15 mouse cellular contexts compared by ENCODE assay signal in the genomic region with DNA sequence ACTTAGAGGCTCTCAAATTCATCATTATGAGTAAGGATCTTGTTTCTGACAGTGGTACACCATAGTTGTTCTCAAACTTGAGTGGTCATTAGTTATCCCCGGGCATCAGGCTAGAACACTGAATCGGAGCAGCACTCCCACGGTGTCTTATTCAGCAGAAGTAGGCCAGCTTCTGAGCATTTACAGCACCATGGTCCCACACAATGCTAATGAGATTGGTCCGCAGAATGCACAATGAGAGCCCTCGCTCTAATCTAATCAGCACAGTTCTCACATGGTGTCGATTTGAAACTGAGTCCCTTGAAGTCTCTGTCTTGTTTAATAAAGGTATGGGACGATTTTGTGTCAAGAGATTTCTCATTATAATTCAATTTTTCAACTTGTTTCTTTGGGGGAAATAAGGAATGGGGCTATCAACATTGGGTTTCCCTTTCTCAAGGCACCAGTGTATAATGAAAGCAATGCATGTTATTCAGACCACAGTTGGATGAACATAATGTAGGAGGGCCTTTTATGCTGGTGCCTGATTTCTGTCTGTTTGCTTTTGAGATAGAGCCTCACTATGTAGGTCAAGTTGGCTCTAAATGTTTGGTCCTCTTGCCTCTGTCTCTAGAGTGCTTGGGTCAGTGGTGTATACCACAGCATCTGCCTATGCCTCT.
DNase-seq lines count a peak whose midpoint lies in the region; ATAC-seq and TF ChIP-seq lines count a peak whose summit lies in the region.
"Had no signal": no experiment of that assay in that cellular context is flagged by ENCODE, and none has a peak within 500 bp of the region (broad histone marks: within the 10 kb centered on the region; RNA-seq: fewer than 3 reads in every experiment).

No protein-coding gene starts in this region.

- H3K4me1 ChIP-seq in hindbrain, embryonic 11.5 days (replicated peaks; ENCODE audit: control insufficient read depth, insufficient read depth, low read length) = no peaks in the 10 kb centered on the region
- no peaks in the 10 kb centered on the region; the same call in 1 of the 2 replicates for H3K4me1 ChIP-seq in hindbrain, embryonic 10.5 days (replicated peaks)
- H3K4me1 ChIP-seq in cortical plate, adult 2 months (ENCODE audit: control insufficient read depth, insufficient read depth, low read length) = peaks cover 2% of the 10 kb centered on the region; the same call in 1 of the 2 replicates
- H3K4me1 ChIP-seq in forebrain, embryonic 15.5 days = peaks cover 11% of the 10 kb centered on the region
- H3K4me1 ChIP-seq in midbrain, embryonic 14.5 days (ENCODE audit: control insufficient read depth, insufficient read depth, low read length) = no peaks in the 10 kb centered on the region
- H3K4me1 ChIP-seq: stomach, embryonic 15.5 days had no signal

- no peak overlapping the region for H3K27ac ChIP-seq in hindbrain, embryonic 11.5 days (ENCODE audit: low read depth, low read length)
- no peak overlapping the region for H3K27ac ChIP-seq in hindbrain, embryonic 10.5 days
- H3K27ac ChIP-seq in cortical plate, adult 2 months (ENCODE audit: insufficient read depth, low read length) = peak overlapping the region; percentile 47; the same call in 1 of the 2 replicates
- H3K27ac ChIP-seq in forebrain, embryonic 15.5 days (replicated peaks) = no peak overlapping the region
- H3K27ac ChIP-seq in midbrain, embryonic 14.5 days (replicated peaks; ENCODE audit: low read depth, low read length) = no peak overlapping the region
- H3K27ac ChIP-seq: stomach, embryonic 15.5 days had no signal

- no peaks in the 10 kb centered on the region for H3K27me3 ChIP-seq in hindbrain, embryonic 11.5 days (ENCODE audit: control insufficient read depth, insufficient read depth, low read length)
- no peaks in the 10 kb centered on the region for H3K27me3 ChIP-seq in hindbrain, embryonic 10.5 days (ENCODE audit: insufficient read depth, poor library complexity, severe bottlenecking)
- no peaks in the 10 kb centered on the region for H3K27me3 ChIP-seq in forebrain, embryonic 15.5 days
- no peaks in the 10 kb centered on the region for H3K27me3 ChIP-seq in midbrain, embryonic 14.5 days (ENCODE audit: control insufficient read depth, insufficient read depth, low read length)
- H3K27me3 ChIP-seq: Patski; stomach, embryonic 15.5 days had no signal

- WGBS in hindbrain, embryonic 11.5 days = 50% methylated on average over 7 of the region's 7 CpGs
- WGBS in hindbrain, embryonic 10.5 days = 69% methylated on average over 7 of the region's 7 CpGs
- 6% methylated on average over 7 of the region's 7 CpGs for WGBS in forebrain, embryonic 15.5 days
- WGBS in midbrain, embryonic 14.5 days = 48% methylated on average over 7 of the region's 7 CpGs

- peak; percentile 79 for ATAC-seq in hindbrain, embryonic 11.5 days (ENCODE audit: low FRiP score)
- ATAC-seq in forebrain, embryonic 15.5 days (replicated peaks) = peak; percentile 84
- ATAC-seq in midbrain, embryonic 14.5 days (ENCODE audit: low FRiP score, low TSS enrichment) = no peak
- ATAC-seq in activated CD4-positive, CD25-positive, alpha-beta regulatory T cell, adult 4 months = no peak
- ATAC-seq: intestine, postnatal 0 days; Patski had no signal

- TF ChIP-seq CTCF in cortical plate, adult 2 months (IDR thresholded peaks at IDR 0.05; ENCODE audit: extremely low read depth, insufficient read depth, low read length) = no peak

- TF ChIP-seq POLR2A in cortical plate, adult 2 months (IDR thresholded peaks at IDR 0.05; ENCODE audit: extremely low read depth, insufficient read depth, low read length) = no peak

- H3K9me3 ChIP-seq in hindbrain, embryonic 11.5 days (ENCODE audit: control insufficient read depth, low read length) = no peaks in the 10 kb centered on the region
- no peaks in the 10 kb centered on the region for H3K9me3 ChIP-seq in hindbrain, embryonic 10.5 days
- no peaks in the 10 kb centered on the region for H3K9me3 ChIP-seq in forebrain, embryonic 15.5 days
- H3K9me3 ChIP-seq in midbrain, embryonic 14.5 days (ENCODE audit: control insufficient read depth, low read length) = no peaks in the 10 kb centered on the region
- H3K9me3 ChIP-seq: stomach, embryonic 15.5 days had no signal

- DNase-seq in hindbrain, embryonic 11.5 days (ENCODE audit: low spot score) = peak; percentile 9
- no peak for DNase-seq in hindbrain, embryonic 10.5 days (ENCODE audit: low spot score)
- peak; percentile 32 for DNase-seq in midbrain, embryonic 14.5 days
- DNase-seq in testis, postnatal 14 days (ENCODE audit: low spot score) = no peak
- DNase-seq: adrenal gland, adult 8-10 months; cerebellum, adult 11 months; gastrocnemius, postnatal 14 days; kidney, postnatal 36 days had no signal

- no peaks in the 10 kb centered on the region for H3K36me3 ChIP-seq in hindbrain, embryonic 11.5 days (ENCODE audit: control insufficient read depth, insufficient read depth, low read length)
- no peaks in the 10 kb centered on the region for H3K36me3 ChIP-seq in hindbrain, embryonic 10.5 days
- no peaks in the 10 kb centered on the region for H3K36me3 ChIP-seq in forebrain, embryonic 15.5 days
- H3K36me3 ChIP-seq in midbrain, embryonic 14.5 days (ENCODE audit: control insufficient read depth, insufficient read depth, low read length) = no peaks in the 10 kb centered on the region
- H3K36me3 ChIP-seq: stomach, embryonic 15.5 days had no signal

- H3K4me3 ChIP-seq in hindbrain, embryonic 11.5 days (ENCODE audit: low read depth, low read length) = no peak overlapping the region
- H3K4me3 ChIP-seq in hindbrain, embryonic 10.5 days = no peak overlapping the region
- H3K4me3 ChIP-seq in cortical plate, adult 2 months (ENCODE audit: insufficient read depth, low read length) = no peak overlapping the region
- no peak overlapping the region for H3K4me3 ChIP-seq in forebrain, embryonic 15.5 days
- H3K4me3 ChIP-seq in midbrain, embryonic 14.5 days (replicated peaks; ENCODE audit: low read depth, low read length) = no peak overlapping the region
- H3K4me3 ChIP-seq: erythroblast, embryonic 14.5 days; stomach, embryonic 15.5 days had no signal

- H3K4me2 ChIP-seq in hindbrain, embryonic 11.5 days (replicated peaks; ENCODE audit: low read depth, low read length) = no peak overlapping the region
- no peak overlapping the region for H3K4me2 ChIP-seq in forebrain, embryonic 15.5 days (replicated peaks)
- no peak overlapping the region for H3K4me2 ChIP-seq in midbrain, embryonic 14.5 days (ENCODE audit: low read length)
- H3K4me2 ChIP-seq: stomach, embryonic 15.5 days had no signal

- no peak overlapping the region for H3K9ac ChIP-seq in hindbrain, embryonic 11.5 days (ENCODE audit: low read depth, low read length)
- H3K9ac ChIP-seq in forebrain, embryonic 15.5 days (replicated peaks) = no peak overlapping the region
- no peak overlapping the region for H3K9ac ChIP-seq in midbrain, embryonic 14.5 days (replicated peaks; ENCODE audit: low read length)
- H3K9ac ChIP-seq: stomach, embryonic 15.5 days had no signal

Comparison
In these comparisons a context has a peak if more than half of its experiments do, and no peak if none do; other contexts are left out.
1. DNase-seq: peak in hindbrain, embryonic 11.5 days (single experiment) and midbrain, embryonic 14.5 days (single experiment); none in hindbrain, embryonic 10.5 days (single experiment) and testis, postnatal 14 days (single experiment).
2. ATAC-seq: peak in hindbrain, embryonic 11.5 days (single experiment) and forebrain, embryonic 15.5 days (single experiment); none in midbrain, embryonic 14.5 days (single experiment) and activated CD4-positive, CD25-positive, alpha-beta regulatory T cell, adult 4 months (single experiment).